Mouse (Mus musculus) limb, embryonic 12.5 days (tissue): ENCODE data around the gene Vipr1. TPM values are rescaled to one million over a fixed set of nuclear protein-coding genes. Genes with fewer than 3 reads are reported as not detected.

Experiments used
- ATAC-seq: fragments of 200-750 bp; cut with Nextera tagmentation; 2 replicates; pipeline ENCODE4 v1.8.0; 2017; ENCODE audit warnings: low read depth, moderate TSS enrichment; ENCODE audit not compliant: insufficient number of reproducible peaks, insufficient read depth, low FRiP score, low TSS enrichment
- H3K27ac ChIP-seq: fragments of 300-500 bp; sonication (generic); 2 replicates; pipeline ENCODE4 v1.5.1; 2016; ENCODE audit warnings: mild to moderate bottlenecking, moderate library complexity
- H3K27me3 ChIP-seq: fragments of 300-500 bp; sonication (generic); 2 replicates; pipeline ENCODE4 v1.6.1; 2016; ENCODE audit warnings: mild to moderate bottlenecking, moderate library complexity
- H3K36me3 ChIP-seq: fragments of 300-500 bp; sonication (generic); 2 replicates; pipeline ENCODE4 v1.6.1; 2016; ENCODE audit warnings: mild to moderate bottlenecking, moderate library complexity
- H3K4me1 ChIP-seq: fragments of 300-500 bp; sonication (generic); replicated peaks from 2 replicates; pipeline ENCODE4 v1.6.1; 2016
- H3K4me2 ChIP-seq: fragments of 300-500 bp; sonication (generic); 2 replicates; pipeline ENCODE4 v1.6.1; 2016; ENCODE audit warnings: mild to moderate bottlenecking, moderate library complexity
- H3K4me3 ChIP-seq: fragments of 300-500 bp; sonication (generic); replicated peaks from 2 replicates; pipeline ENCODE4 v1.5.1; 2016; ENCODE audit warnings: mild to moderate bottlenecking
- H3K9ac ChIP-seq: fragments of 300-500 bp; sonication (generic); replicated peaks from 2 replicates; pipeline ENCODE4 v1.6.1; 2016; ENCODE audit warnings: mild to moderate bottlenecking, moderate library complexity
- H3K9me3 ChIP-seq: fragments of 300-500 bp; sonication (generic); 2 replicates; pipeline ENCODE4 v1.6.1; 2016; ENCODE audit warnings: mild to moderate bottlenecking, moderate library complexity
- WGBS: fragments of 180-500 bp; shearing (Covaris S2); methylation state at CpG from one replicate; pipeline ENCODE4 v1.1.7; 2016; 5-methylcytosine and 5-hydroxymethylcytosine counted together
- polyA plus RNA-seq: library from polyadenylated mRNA; unstranded; fragments of >200 nt; fragmentation: Nextera tagmentation; extraction: Ambion mirVana; gene quantifications from 2 replicates; pipeline ENCODE4 v1.2.1, GENCODE M21; 2016

Gene Vipr1
- polyA plus RNA-seq, 1 experiment from 2014 or later, result 1.1 TPM

- H3K36me3 ChIP-seq, result peaks cover 8% of the 10 kb centered on the region
- no peak overlapping the region for H3K27ac ChIP-seq
- peaks cover 12% of the 10 kb centered on the region for H3K27me3 ChIP-seq
- no peak for ATAC-seq
- no peak overlapping the region for H3K9ac ChIP-seq
- H3K4me2 ChIP-seq, result no peak overlapping the region
- no peak overlapping the region for H3K4me3 ChIP-seq
- 78% methylated on average over 8 of the region's 8 CpGs for WGBS
- no peaks in the 10 kb centered on the region for H3K9me3 ChIP-seq
- H3K4me1 ChIP-seq, result 0 out of 2 replicates have a peak, but pooled peaks cover 7% of the 10 kb centered on the region
Observed at GRCm38 (mm10) chr9:121677476-121677875, 35.0 kb downstream of the Vipr1 start.

DNA sequence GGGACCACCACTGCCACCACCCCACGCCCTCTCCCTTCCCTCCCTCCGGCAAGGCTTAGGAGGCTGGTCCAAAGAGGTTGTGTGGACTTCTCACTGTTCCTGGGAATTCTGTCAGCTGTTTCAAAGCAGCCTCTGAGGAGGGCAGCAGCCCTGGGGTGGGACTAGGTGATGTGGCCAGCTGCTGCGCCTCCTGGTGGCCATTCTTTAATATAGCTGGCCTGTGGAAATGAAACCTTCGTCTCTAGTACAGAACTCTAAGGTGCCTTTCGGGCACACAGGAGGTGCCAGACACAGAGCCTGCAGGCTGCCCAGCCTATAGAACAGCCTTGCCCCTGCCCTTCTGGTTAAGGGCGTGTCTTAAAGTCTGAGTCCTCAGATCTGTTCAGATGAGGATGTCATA, 37.0 kb downstream of the Vipr1 start:
- WGBS, result 18% methylated on average over 6 of the region's 6 CpGs
- peak; percentile 61; the same call in 1 of the 2 replicates for ATAC-seq

GRCm38 (mm10) chr9:121681191-121681590, 38.7 kb downstream of the Vipr1 start:
- WGBS, result 74% methylated on average over 8 of the region's 8 CpGs
- Histone ChIP-seq H3K9me3 (no peaks in the 10 kb centered on the region), H3K27ac (no peak overlapping the region), H3K9ac (no peak overlapping the region), H3K27me3 (peaks cover 12% of the 10 kb centered on the region), H3K36me3 (peaks cover 37% of the 10 kb centered on the region), H3K4me2 (no peak overlapping the region), H3K4me1 (0 out of 2 replicates have a peak, but pooled peaks cover 10% of the 10 kb centered on the region), H3K4me3 (no peak overlapping the region)
- no peak for ATAC-seq

More for the DNA sequence above, 37.0 kb downstream of the Vipr1 start:
- no peaks in the 10 kb centered on the region for H3K9me3 ChIP-seq
- no peak overlapping the region for H3K4me2 ChIP-seq
- no peak overlapping the region for H3K4me3 ChIP-seq
- H3K27ac ChIP-seq, result no peak overlapping the region
- no peak overlapping the region for H3K9ac ChIP-seq
- H3K27me3 ChIP-seq, result peaks cover 12% of the 10 kb centered on the region
- peaks cover 24% of the 10 kb centered on the region for H3K36me3 ChIP-seq
- H3K4me1 ChIP-seq, result 0 out of 2 replicates have a peak, but pooled peaks cover 10% of the 10 kb centered on the region

- no peaks in the 10 kb centered on the region for H3K9me3 ChIP-seq
Observed at GRCm38 (mm10) chr9:121682037-121682680, 39.6 kb downstream of the Vipr1 start.

DNA sequence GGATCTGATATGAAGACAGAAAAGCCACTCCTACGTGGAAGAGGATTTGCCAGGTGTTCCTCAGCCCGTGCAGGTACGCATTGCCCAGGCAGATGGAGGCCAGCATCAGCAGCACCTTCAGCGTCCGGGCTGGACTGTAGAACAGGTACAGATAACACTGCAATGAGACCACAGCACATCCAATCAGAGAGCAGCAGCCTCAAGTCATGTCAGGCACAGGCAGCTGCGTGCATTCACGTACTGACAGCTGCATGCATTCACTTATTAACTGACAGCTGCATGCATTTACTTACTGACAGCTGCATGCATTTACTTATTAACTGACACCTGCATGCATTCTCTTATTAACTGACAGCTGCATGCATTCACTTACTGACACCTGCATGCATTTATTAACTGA, 42.2 kb downstream of the Vipr1 start:
- no peak overlapping the region for H3K9ac ChIP-seq
- no peak for ATAC-seq
- 79% methylated on average over 7 of the region's 7 CpGs for WGBS
- H3K4me1 ChIP-seq, result 0 out of 2 replicates have a peak, but pooled peaks cover 7% of the 10 kb centered on the region
- H3K4me3 ChIP-seq, result no peak overlapping the region
- H3K27ac ChIP-seq, result no peak overlapping the region
- peaks cover 2% of the 10 kb centered on the region; the same call in 1 of the 2 replicates for H3K27me3 ChIP-seq
- no peak overlapping the region for H3K4me2 ChIP-seq
- peaks cover 68% of the 10 kb centered on the region for H3K36me3 ChIP-seq
- H3K9me3 ChIP-seq, result no peaks in the 10 kb centered on the region

More at GRCm38 (mm10) chr9:121682037-121682680, 39.6 kb downstream of the Vipr1 start:
- Histone ChIP-seq H3K27me3 (peaks cover 12% of the 10 kb centered on the region; the same call in 1 of the 2 replicates), H3K4me2 (no peak overlapping the region), H3K4me1 (0 out of 2 replicates have a peak, but pooled peaks cover 10% of the 10 kb centered on the region), H3K27ac (no peak overlapping the region), H3K4me3 (no peak overlapping the region), H3K9ac (no peak overlapping the region), H3K36me3 (peaks cover 44% of the 10 kb centered on the region)
- 77% methylated on average over 18 of the region's 18 CpGs for WGBS
- no peak for ATAC-seq

GRCm38 (mm10) chr9:121690200-121690651, 47.7 kb downstream of the Vipr1 start:
- no peak overlapping the region for H3K4me3 ChIP-seq
- H3K9me3 ChIP-seq, result no peaks in the 10 kb centered on the region
- H3K27ac ChIP-seq, result no peak overlapping the region
- 83% methylated on average over 15 of the region's 15 CpGs for WGBS
- no peak overlapping the region for H3K9ac ChIP-seq
- no peaks in the 10 kb centered on the region for H3K4me1 ChIP-seq
- no peak overlapping the region for H3K4me2 ChIP-seq
- H3K27me3 ChIP-seq, result no peaks in the 10 kb centered on the region
- peaks cover 83% of the 10 kb centered on the region for H3K36me3 ChIP-seq
- no peak for ATAC-seq

GRCm38 (mm10) chr9:121690734-121691133, 48.2 kb downstream of the Vipr1 start:
- 90% methylated on average over 7 of the region's 7 CpGs for WGBS
- no peak overlapping the region for H3K4me2 ChIP-seq
- H3K9me3 ChIP-seq, result no peaks in the 10 kb centered on the region
- no peak overlapping the region for H3K27ac ChIP-seq
- no peak overlapping the region for H3K4me3 ChIP-seq
- no peak overlapping the region for H3K9ac ChIP-seq
- no peaks in the 10 kb centered on the region for H3K27me3 ChIP-seq
- no peak for ATAC-seq
- H3K36me3 ChIP-seq, result peaks cover 82% of the 10 kb centered on the region
- H3K4me1 ChIP-seq, result no peaks in the 10 kb centered on the region

- H3K9ac ChIP-seq, result no peak overlapping the region
- no peak overlapping the region for H3K4me2 ChIP-seq
- H3K27me3 ChIP-seq, result no peaks in the 10 kb centered on the region
- H3K4me1 ChIP-seq, result no peaks in the 10 kb centered on the region
- WGBS, result 72% methylated on average over 12 of the region's 12 CpGs
- no peak overlapping the region for H3K27ac ChIP-seq
- peaks cover 7% of the 10 kb centered on the region; the same call in 1 of the 2 replicates for H3K9me3 ChIP-seq
- no peak overlapping the region for H3K4me3 ChIP-seq
- H3K36me3 ChIP-seq, result peaks cover 75% of the 10 kb centered on the region
- ATAC-seq, result no peak
Observed at GRCm38 (mm10) chr9:121694736-121695135, 52.2 kb downstream of the Vipr1 start.

GRCm38 (mm10) chr9:121696626-121697025, 54.1 kb downstream of the Vipr1 start:
- Histone ChIP-seq H3K36me3 (peaks cover 62% of the 10 kb centered on the region), H3K9me3 (peaks cover 7% of the 10 kb centered on the region; the same call in 1 of the 2 replicates), H3K27ac (no peak overlapping the region), H3K27me3 (no peaks in the 10 kb centered on the region), H3K4me2 (no peak overlapping the region), H3K4me1 (no peaks in the 10 kb centered on the region), H3K9ac (no peak overlapping the region), H3K4me3 (no peak overlapping the region)
- ATAC-seq, result no peak
- 95% methylated on average over 9 of the region's 9 CpGs for WGBS

DNA sequence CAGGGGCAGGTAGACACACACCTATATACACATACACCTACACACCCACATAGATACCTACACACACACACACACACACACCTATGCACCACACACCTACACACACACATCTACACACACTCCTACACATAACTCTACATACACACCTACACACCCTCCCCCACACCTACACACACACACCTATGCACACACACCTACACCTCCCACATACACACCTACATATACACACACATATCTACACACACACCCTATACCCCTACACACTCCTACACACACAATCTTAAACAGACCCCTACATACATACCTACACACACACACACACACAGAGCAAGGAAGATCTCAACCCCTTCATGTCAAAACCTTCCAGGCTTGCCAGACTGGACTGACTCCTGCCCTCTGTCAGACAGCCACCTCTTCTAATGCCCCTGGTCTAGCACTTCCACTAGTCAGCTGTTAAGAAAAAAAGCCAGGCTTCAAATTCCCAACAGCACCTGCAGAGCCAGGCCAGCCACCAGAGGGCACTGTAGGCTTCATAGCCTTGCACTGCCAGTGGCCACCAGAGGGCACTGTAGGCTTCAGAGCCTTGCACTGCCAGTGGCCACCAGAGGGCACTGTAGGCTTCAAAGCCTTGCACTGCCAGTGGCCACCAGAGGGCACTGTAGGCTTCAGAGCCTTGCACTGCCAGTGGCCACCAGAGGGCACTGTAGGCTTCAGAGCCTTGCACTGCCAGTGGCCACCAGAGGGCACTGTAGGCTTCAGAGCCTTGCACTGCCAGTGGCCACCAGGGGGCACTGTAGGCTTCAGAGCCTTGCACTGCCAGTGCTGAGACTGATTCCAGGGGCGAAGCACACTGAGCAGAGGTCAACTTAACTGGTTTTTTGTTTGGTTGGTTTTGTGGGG, 54.9 kb downstream of the Vipr1 start:
- Histone ChIP-seq H3K9me3 (peaks cover 7% of the 10 kb centered on the region; the same call in 1 of the 2 replicates), H3K4me1 (no peaks in the 10 kb centered on the region), H3K9ac (no peak overlapping the region), H3K4me3 (no peak overlapping the region), H3K27ac (no peak overlapping the region), H3K4me2 (no peak overlapping the region), H3K27me3 (no peaks in the 10 kb centered on the region), H3K36me3 (peaks cover 54% of the 10 kb centered on the region)
- WGBS, result 100% methylated on average over 1 of the region's 1 CpGs
- ATAC-seq, result peak; percentile 37; the same call in 1 of the 2 replicates

- H3K4me3 ChIP-seq, result peak overlapping the region; percentile 87
- 0 out of 2 replicates have a peak, but pooled peaks have one; percentile 18 for ATAC-seq
- peaks cover 9% of the 10 kb centered on the region for H3K36me3 ChIP-seq
- H3K9me3 ChIP-seq, result no peaks in the 10 kb centered on the region
- no peaks in the 10 kb centered on the region for H3K27me3 ChIP-seq
- H3K27ac ChIP-seq, result no peak overlapping the region
- 36% methylated on average over 11 of the region's 11 CpGs for WGBS
- peaks cover 20% of the 10 kb centered on the region for H3K4me1 ChIP-seq
- H3K9ac ChIP-seq, result peak overlapping the region; percentile 79
- H3K4me2 ChIP-seq, result peak overlapping the region; percentile 82
Observed at GRCm38 (mm10) chr9:121704261-121704645, 61.7 kb downstream of the Vipr1 start.
